Mouse (Mus musculus): ENCODE data around the gene Tgfbr3. TPM values are rescaled to one million over a fixed set of nuclear protein-coding genes. Genes with fewer than 3 reads are reported as not detected.

Gene Tgfbr3
- polyA plus RNA-seq, 1 experiment from 2014 or later, result 1.3 TPM

- Histone ChIP-seq H3K9me3 (replicated peaks) (no peaks in the 10 kb centered on the region), H3K4me3 (no peak overlapping the region), H3K4me2 (no peak overlapping the region), H3K4me1 (peaks cover 10% of the 10 kb centered on the region), H3K27me3 (peaks cover 91% of the 10 kb centered on the region), H3K9ac (no peak overlapping the region), H3K36me3 (ENCODE audit: poor library complexity, severe bottlenecking) (no peaks in the 10 kb centered on the region), H3K27ac (no peak overlapping the region)
- WGBS, result 8% methylated on average over 6 of the region's 6 CpGs
- no peak for ATAC-seq
These were observed 20.5 kb downstream of the Tgfbr3 start for GRCm38 (mm10) chr5:107269006-107269328.

GRCm38 (mm10) chr5:107268121-107269005 is 21.1 kb downstream of the Tgfbr3 start:
- Histone ChIP-seq H3K27me3 (peaks cover 91% of the 10 kb centered on the region), H3K36me3 (ENCODE audit: poor library complexity, severe bottlenecking) (no peaks in the 10 kb centered on the region), H3K9me3 (replicated peaks) (no peaks in the 10 kb centered on the region), H3K27ac (no peak overlapping the region), H3K4me1 (peaks cover 10% of the 10 kb centered on the region), H3K4me3 (no peak overlapping the region), H3K9ac (no peak overlapping the region), H3K4me2 (no peak overlapping the region)
- ATAC-seq, result no peak
- WGBS, result 35% methylated on average over 16 of the region's 16 CpGs

DNA sequence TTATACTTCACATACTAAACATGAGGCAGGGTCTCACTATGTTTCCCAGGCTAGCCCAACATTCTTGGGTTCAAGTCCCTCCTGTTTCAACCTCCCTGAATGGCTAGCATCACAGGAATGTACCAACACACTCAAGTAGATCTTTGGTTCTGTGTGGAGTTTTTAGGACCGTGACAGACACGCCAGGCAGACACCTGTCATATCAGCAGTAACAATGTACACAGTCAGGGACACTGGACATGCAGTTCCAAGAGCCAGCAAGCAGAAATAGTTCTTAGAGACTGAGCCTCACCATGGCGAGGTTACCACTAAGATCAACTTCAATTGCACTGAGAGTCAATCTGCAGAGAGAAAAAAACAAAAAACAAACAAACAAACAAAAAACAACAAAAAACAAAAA is 22.9 kb downstream of the Tgfbr3 start:
- Histone ChIP-seq H3K27me3 (peaks cover 90% of the 10 kb centered on the region), H3K36me3 (ENCODE audit: poor library complexity, severe bottlenecking) (no peaks in the 10 kb centered on the region), H3K9me3 (replicated peaks) (no peaks in the 10 kb centered on the region), H3K27ac (no peak overlapping the region), H3K4me1 (peaks cover 10% of the 10 kb centered on the region), H3K9ac (no peak overlapping the region), H3K4me3 (no peak overlapping the region), H3K4me2 (no peak overlapping the region)
- no peak for ATAC-seq
- 86% methylated on average over 3 of the region's 3 CpGs for whole genome bisulfite sequencing

- H3K36me3 ChIP-seq (ENCODE audit: poor library complexity, severe bottlenecking), result no peaks in the 10 kb centered on the region
- H3K9ac ChIP-seq, result no peak overlapping the region
- no peak overlapping the region for H3K4me2 ChIP-seq
- H3K27ac ChIP-seq, result no peak overlapping the region
- 95% methylated on average over 16 of the region's 16 CpGs for WGBS
- peaks cover 93% of the 10 kb centered on the region for H3K27me3 ChIP-seq
- no peak overlapping the region for H3K4me3 ChIP-seq
- ATAC-seq, result no peak
- peaks cover 10% of the 10 kb centered on the region for H3K4me1 ChIP-seq
- H3K9me3 ChIP-seq (replicated peaks), result no peaks in the 10 kb centered on the region
These were observed 24.7 kb downstream of the Tgfbr3 start for GRCm38 (mm10) chr5:107264426-107265360.

GRCm38 (mm10) chr5:107263836-107264235 is 25.6 kb downstream of the Tgfbr3 start:
- Histone ChIP-seq H3K9me3 (replicated peaks) (no peaks in the 10 kb centered on the region), H3K4me1 (peaks cover 7% of the 10 kb centered on the region), H3K27ac (no peak overlapping the region), H3K4me2 (no peak overlapping the region), H3K4me3 (no peak overlapping the region), H3K27me3 (peaks cover 93% of the 10 kb centered on the region), H3K9ac (no peak overlapping the region), H3K36me3 (ENCODE audit: poor library complexity, severe bottlenecking) (no peaks in the 10 kb centered on the region)
- no peak for ATAC-seq
- WGBS, result 90% methylated on average over 3 of the region's 3 CpGs

GRCm38 (mm10) chr5:107261930-107262329 is 27.5 kb downstream of the Tgfbr3 start:
- Histone ChIP-seq H3K4me1 (no peaks in the 10 kb centered on the region), H3K9ac (no peak overlapping the region), H3K27me3 (peaks cover 78% of the 10 kb centered on the region), H3K4me3 (no peak overlapping the region), H3K36me3 (ENCODE audit: poor library complexity, severe bottlenecking) (no peaks in the 10 kb centered on the region), H3K9me3 (replicated peaks) (no peaks in the 10 kb centered on the region), H3K27ac (no peak overlapping the region), H3K4me2 (no peak overlapping the region)
- no peak for ATAC-seq
- 83% methylated on average over 6 of the region's 6 CpGs for WGBS

GRCm38 (mm10) chr5:107260708-107261495 is 28.5 kb downstream of the Tgfbr3 start:
- no peak overlapping the region for H3K4me3 ChIP-seq
- H3K27me3 ChIP-seq, result peaks cover 69% of the 10 kb centered on the region
- no peak for ATAC-seq
- H3K9ac ChIP-seq, result no peak overlapping the region
- H3K9me3 ChIP-seq (replicated peaks), result no peaks in the 10 kb centered on the region
- no peak overlapping the region for H3K4me2 ChIP-seq
- WGBS, result 72% methylated on average over 10 of the region's 10 CpGs
- H3K4me1 ChIP-seq, result no peaks in the 10 kb centered on the region
- H3K27ac ChIP-seq, result no peak overlapping the region
- H3K36me3 ChIP-seq (ENCODE audit: poor library complexity, severe bottlenecking), result no peaks in the 10 kb centered on the region

GRCm38 (mm10) chr5:107259487-107260040 is 29.9 kb downstream of the Tgfbr3 start:
- ATAC-seq, result no peak

DNA sequence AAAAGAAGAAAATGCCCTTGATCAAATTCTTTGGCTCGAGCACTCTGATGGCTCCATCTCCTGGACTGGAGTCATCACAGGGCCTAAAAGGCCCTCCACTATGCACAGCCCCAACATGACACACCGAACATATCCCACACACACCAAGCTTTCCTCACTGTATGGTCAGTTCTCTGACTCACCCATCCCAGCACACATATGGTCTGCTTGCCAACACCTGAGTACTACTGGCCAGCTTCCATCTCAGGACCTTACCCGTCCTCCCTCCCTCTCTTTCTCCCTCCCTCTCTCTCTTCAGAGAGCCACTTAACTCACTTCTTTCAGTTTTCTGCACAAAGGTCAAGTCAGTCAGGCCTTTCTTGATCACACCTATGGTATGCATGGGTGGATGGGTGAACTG is 36.0 kb downstream of the Tgfbr3 start:
- peaks cover 58% of the 10 kb centered on the region for H3K27me3 ChIP-seq
- peaks cover 26% of the 10 kb centered on the region for H3K4me1 ChIP-seq
- no peak for ATAC-seq
- no peaks in the 10 kb centered on the region for H3K36me3 ChIP-seq (ENCODE audit: poor library complexity, severe bottlenecking)
- H3K4me3 ChIP-seq, result no peak overlapping the region
- no peak overlapping the region for H3K4me2 ChIP-seq
- H3K9ac ChIP-seq, result no peak overlapping the region
- WGBS, result 96% methylated on average over 3 of the region's 3 CpGs
- H3K9me3 ChIP-seq (replicated peaks), result peaks cover 12% of the 10 kb centered on the region
- no peak overlapping the region for H3K27ac ChIP-seq

More at GRCm38 (mm10) chr5:107259487-107260040, 29.9 kb downstream of the Tgfbr3 start:
- H3K27ac ChIP-seq, result no peak overlapping the region
- no peaks in the 10 kb centered on the region for H3K36me3 ChIP-seq (ENCODE audit: poor library complexity, severe bottlenecking)
- 85% methylated on average over 4 of the region's 4 CpGs for WGBS
- H3K9ac ChIP-seq, result no peak overlapping the region
- H3K4me2 ChIP-seq, result no peak overlapping the region
- H3K27me3 ChIP-seq, result peaks cover 61% of the 10 kb centered on the region
- H3K4me3 ChIP-seq, result no peak overlapping the region
- H3K9me3 ChIP-seq (replicated peaks), result peaks cover 6% of the 10 kb centered on the region; the same call in 1 of the 2 replicates
- no peaks in the 10 kb centered on the region for H3K4me1 ChIP-seq

DNA sequence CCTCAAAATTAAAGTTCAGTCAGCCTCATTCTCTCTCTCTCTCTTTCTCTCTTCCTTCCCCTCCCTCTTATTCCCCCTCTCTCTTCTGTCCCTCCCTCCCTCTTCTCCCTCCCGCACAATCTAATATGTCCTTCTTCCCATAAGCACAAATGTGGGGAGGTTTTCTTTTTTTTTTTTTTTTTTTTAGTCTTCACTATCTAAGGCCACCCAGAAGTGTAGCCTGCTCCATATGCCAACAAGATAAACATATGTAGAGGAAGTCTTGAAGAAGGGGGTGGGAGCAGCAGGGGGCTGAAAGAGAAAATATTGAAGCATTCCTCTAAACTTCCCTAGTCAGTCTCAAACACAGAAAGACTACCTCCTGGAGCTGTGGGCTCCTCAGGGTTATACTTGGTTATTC is 37.0 kb downstream of the Tgfbr3 start:
- no peaks in the 10 kb centered on the region for H3K36me3 ChIP-seq (ENCODE audit: poor library complexity, severe bottlenecking)
- no peak overlapping the region for H3K27ac ChIP-seq
- ATAC-seq, result no peak
- H3K9ac ChIP-seq, result no peak overlapping the region
- H3K4me1 ChIP-seq, result peaks cover 26% of the 10 kb centered on the region
- H3K4me3 ChIP-seq, result no peak overlapping the region
- peaks cover 67% of the 10 kb centered on the region for H3K27me3 ChIP-seq
- H3K9me3 ChIP-seq (replicated peaks), result peaks cover 12% of the 10 kb centered on the region
- no peak overlapping the region for H3K4me2 ChIP-seq
- 25% methylated on average over 1 of the region's 1 CpGs for WGBS

- Histone ChIP-seq H3K9ac (no peak overlapping the region), H3K27me3 (peaks cover 71% of the 10 kb centered on the region), H3K4me1 (peaks cover 26% of the 10 kb centered on the region), H3K4me3 (no peak overlapping the region), H3K36me3 (ENCODE audit: poor library complexity, severe bottlenecking) (no peaks in the 10 kb centered on the region), H3K27ac (no peak overlapping the region), H3K9me3 (replicated peaks) (peaks cover 12% of the 10 kb centered on the region), H3K4me2 (no peak overlapping the region)
- peak; percentile 95 for ATAC-seq
- 2% methylated on average over 3 of the region's 3 CpGs for WGBS
These were observed 37.6 kb downstream of the Tgfbr3 start for GRCm38 (mm10) chr5:107251751-107252305.

Data from forebrain, embryonic 13.5 days (tissue).